8 mouse cellular contexts compared by ENCODE assay signal in genomic region chr9:69453901-69454666, GRCm38 (mm10). TPM values are rescaled to one million over a fixed set of nuclear protein-coding genes. Genes with fewer than 3 reads are reported as not detected.
DNase-seq lines count a peak whose midpoint lies in the region; ATAC-seq and TF ChIP-seq lines count a peak whose summit lies in the region.

No protein-coding gene starts in this region.

- intact Hi-C loops in heart, adult 2 months (cut with DNase I), result no loop called here

- peaks cover under 1% of the 10 kb centered on the region; the same call in 1 of the 2 replicates for H3K79me2 ChIP-seq in heart, adult 2 months (replicated peaks; ENCODE audit: control insufficient read depth, insufficient read depth, low read length)

- peaks cover 30% of the 10 kb centered on the region for H3K4me1 ChIP-seq in heart, adult 2 months (ENCODE audit: control insufficient read depth, insufficient read depth, low read length)
- H3K4me1 ChIP-seq in limb, embryonic 10.5 days, result peaks cover 52% of the 10 kb centered on the region
- H3K4me1 ChIP-seq in midbrain, embryonic 12.5 days, result peaks cover 22% of the 10 kb centered on the region

- H3K9ac ChIP-seq in heart, adult 2 months (ENCODE audit: low read depth, low read length), result peak overlapping the region; percentile 88
- peak overlapping the region; percentile 49 for H3K9ac ChIP-seq in midbrain, embryonic 12.5 days (replicated peaks)

- TF ChIP-seq EP300 in heart, adult 2 months (IDR thresholded peaks at IDR 0.05; ENCODE audit: insufficient read depth, low read depth, low read length), result no peak

- peak; percentile 41 to 50 for DNase-seq in heart, adult 2 months
- no peak for DNase-seq in heart, adult 11 months
- DNase-seq in adrenal gland, postnatal 14 days, result peak; percentile 59
- DNase-seq in limb, embryonic 10.5 days (ENCODE audit: low spot score), result peak; percentile 56
- peak; percentile 65 for DNase-seq in thymus, postnatal 4 days
- no peak for DNase-seq in cerebellum, postnatal 10 days

- H3K4me3 ChIP-seq in heart, adult 2 months, result peak overlapping the region; percentile 91
- peak overlapping the region; percentile 65 for H3K4me3 ChIP-seq in limb, embryonic 10.5 days
- peak overlapping the region; percentile 41 for H3K4me3 ChIP-seq in midbrain, embryonic 12.5 days

- TF ChIP-seq POLR2A in heart, adult 2 months (IDR thresholded peaks at IDR 0.05; ENCODE audit: insufficient read depth, low read depth, low read length), result no peak

- peaks cover 14% of the 10 kb centered on the region for H3K36me3 ChIP-seq in heart, adult 2 months (ENCODE audit: control insufficient read depth, insufficient read depth, low read length)
- H3K36me3 ChIP-seq in limb, embryonic 10.5 days, result no peaks in the 10 kb centered on the region
- no peaks in the 10 kb centered on the region for H3K36me3 ChIP-seq in midbrain, embryonic 12.5 days

- no peaks in the 10 kb centered on the region for H3K27me3 ChIP-seq in heart, adult 2 months (ENCODE audit: control insufficient read depth, insufficient read depth, low read length)
- H3K27me3 ChIP-seq in limb, embryonic 10.5 days (ENCODE audit: low read depth, poor library complexity, severe bottlenecking), result peaks cover 29% of the 10 kb centered on the region
- H3K27me3 ChIP-seq in midbrain, embryonic 12.5 days, result peaks cover 48% of the 10 kb centered on the region

- 6% methylated on average over 32 of the region's 32 CpGs for WGBS in heart, adult 2 months
- 6% methylated on average over 32 of the region's 32 CpGs for WGBS in limb, embryonic 10.5 days
- 7% methylated on average over 31 of the region's 32 CpGs for WGBS in midbrain, embryonic 12.5 days

- H3K9me3 ChIP-seq in limb, embryonic 10.5 days (replicated peaks), result no peaks in the 10 kb centered on the region
- no peaks in the 10 kb centered on the region for H3K9me3 ChIP-seq in midbrain, embryonic 12.5 days

- peak overlapping the region; percentile 58 for H3K4me2 ChIP-seq in midbrain, embryonic 12.5 days (replicated peaks)

- peak; percentile 67 for ATAC-seq in granulocyte monocyte progenitor cell, adult 5-6 weeks (replicated peaks; ENCODE audit: poor library complexity, severe bottlenecking)
- ATAC-seq in midbrain, embryonic 12.5 days (ENCODE audit: low FRiP score, low read depth), result no peak

- TF ChIP-seq CTCF in heart, adult 2 months (IDR thresholded peaks at IDR 0.05), result no peak

- H3K27ac ChIP-seq in heart, adult 2 months, result peak overlapping the region; percentile 96
- H3K27ac ChIP-seq in limb, embryonic 10.5 days, result peak overlapping the region; percentile 87
- no peak overlapping the region for H3K27ac ChIP-seq in midbrain, embryonic 12.5 days (replicated peaks)

RNA-seq across cellular contexts. Expression of gene Anxa2, which starts 0.7 kb away (rescaled TPM):
- 10 to 100 TPM; 59.7 to 72.5 TPM for total RNA-seq in heart, adult 2 months (2021)
- polyA plus RNA-seq in heart, adult 2 months (2012; rRNA removed), result 97.4 and 123 TPM in 2 replicates
- 302 and 335 TPM in 2 replicates for total RNA-seq in adrenal gland, postnatal 14 days (2021)
- 119 and 132 TPM in 2 replicates for total RNA-seq in granulocyte monocyte progenitor cell, adult 5-6 weeks (2014; fragmentation: Nextera tagmentation)
- 95.9 and 98.4 TPM in 2 replicates for total RNA-seq in granulocyte monocyte progenitor cell, adult 5-6 weeks (2017)
- polyA plus RNA-seq in limb, embryonic 10.5 days (2016; fragmentation: Nextera tagmentation; extraction: Ambion mirVana), result 101 and 138 TPM in 2 replicates
- polyA plus RNA-seq in midbrain, embryonic 12.5 days (2016; fragmentation: Nextera tagmentation; extraction: Ambion mirVana), result 167 and 228 TPM in 2 replicates

RNA-seq across cellular contexts. Expression of gene Ice2, which starts 56.4 kb away (rescaled TPM):
- total RNA-seq in heart, adult 2 months (2021), result 1 to 10 TPM; 4.9 to 9.1 TPM
- 1.9 and 3.9 TPM in 2 replicates for polyA plus RNA-seq in heart, adult 2 months (2012; rRNA removed)
- 14.3 and 16.3 TPM in 2 replicates for total RNA-seq in adrenal gland, postnatal 14 days (2021)
- total RNA-seq in granulocyte monocyte progenitor cell, adult 5-6 weeks (2014; fragmentation: Nextera tagmentation), result 27.2 and 27.5 TPM in 2 replicates
- 16.4 and 27.1 TPM in 2 replicates for total RNA-seq in granulocyte monocyte progenitor cell, adult 5-6 weeks (2017)
- polyA plus RNA-seq in limb, embryonic 10.5 days (2016; fragmentation: Nextera tagmentation; extraction: Ambion mirVana), result 22.5 and 25.2 TPM in 2 replicates
- polyA plus RNA-seq in midbrain, embryonic 12.5 days (2016; fragmentation: Nextera tagmentation; extraction: Ambion mirVana), result 18.5 and 20.0 TPM in 2 replicates

Comparison
In these comparisons a context has a peak if more than half of its experiments do, and no peak if none do; other contexts are left out.
1. DNase-seq: peak in heart, adult 2 months (2 of 2), adrenal gland, postnatal 14 days (single experiment), limb, embryonic 10.5 days (single experiment) and thymus, postnatal 4 days (single experiment); none in heart, adult 11 months (single experiment) and cerebellum, postnatal 10 days (0 of 2).
2. H3K4me3 ChIP-seq: peak in every context shown above with its lines; median percentile 91 in heart, adult 2 months; 65 in limb, embryonic 10.5 days; 41 in midbrain, embryonic 12.5 days.